Mouse (Mus musculus): ENCODE results near the gene Ajuba.
A peak's percentile ranks its signal among the peaks of the same experiment; 100 is the strongest.

DNA sequence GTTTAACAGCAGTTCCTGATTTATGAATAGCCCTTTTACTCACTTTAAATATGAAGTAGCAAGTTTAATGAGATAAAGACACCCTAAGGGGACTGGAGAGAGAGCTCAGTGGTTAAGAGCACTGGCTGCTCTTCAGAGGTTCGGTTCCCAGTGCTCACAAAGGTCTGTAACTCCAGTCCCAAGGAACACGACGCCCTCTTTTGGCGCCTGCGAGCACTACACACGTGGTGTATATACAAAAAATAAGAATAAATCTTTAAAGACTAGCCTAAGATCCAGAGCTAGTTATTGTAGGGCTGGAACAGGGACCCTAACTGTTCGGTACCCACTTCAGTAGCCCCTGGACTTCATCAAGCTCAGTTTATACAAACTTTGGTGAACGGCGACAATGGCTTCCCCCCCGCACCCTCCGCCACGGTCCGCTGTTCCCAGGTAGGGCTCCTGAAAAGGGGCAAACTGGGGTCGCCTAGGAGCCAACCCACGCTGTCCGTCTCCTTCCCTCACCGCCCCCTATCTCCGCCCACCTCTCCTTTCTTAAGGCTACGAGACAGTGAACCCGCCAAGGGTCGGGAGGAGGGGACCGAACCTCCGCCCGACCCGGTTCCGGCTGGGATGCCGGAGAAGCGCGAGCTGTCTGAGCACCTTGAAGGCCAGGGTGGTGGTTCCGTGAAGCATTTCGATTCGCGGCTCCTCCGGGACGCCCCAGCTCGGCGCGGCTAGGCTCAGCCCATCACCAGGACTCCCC lies 40.0 kb upstream of the Ajuba start:
- TF ChIP-seq CTCF (IDR thresholded peaks at IDR 0.05; ENCODE audit: low read depth) (peak; percentile 53), EP300 (optimal IDR thresholded peaks at IDR 0.05) (no peak)

Data from stomach, postnatal 0 days (tissue).